ENCODE assay signal across 22 mouse cellular contexts in genomic region chr6:34142931-34143330, GRCm38 (mm10). TPM values are rescaled to one million over a fixed set of nuclear protein-coding genes. Genes with fewer than 3 reads are reported as not detected.
DNase-seq lines count a peak whose midpoint lies in the region; ATAC-seq lines count a peak whose summit lies in the region.
"Had no signal": no experiment of that assay in that cellular context is flagged by ENCODE, and none has a peak within 500 bp of the region (broad histone marks: within the 10 kb centered on the region; RNA-seq: fewer than 3 reads in every experiment).

No protein-coding gene starts in this region.

- H3K9ac ChIP-seq in limb, embryonic 11.5 days (ENCODE audit: low read length): no peak overlapping the region
- no peak overlapping the region for H3K9ac ChIP-seq in limb, embryonic 12.5 days (replicated peaks)
- H3K9ac ChIP-seq: forebrain, embryonic 13.5 days; hindbrain, embryonic 13.5 days; intestine, embryonic 15.5 days had no signal

- H3K36me3 ChIP-seq in limb, embryonic 11.5 days (ENCODE audit: control insufficient read depth, insufficient read depth, low read length): no peaks in the 10 kb centered on the region
- no peaks in the 10 kb centered on the region for H3K36me3 ChIP-seq in limb, embryonic 10.5 days
- no peaks in the 10 kb centered on the region for H3K36me3 ChIP-seq in limb, embryonic 12.5 days
- H3K36me3 ChIP-seq: forebrain, embryonic 10.5 days; heart, embryonic 10.5 days; hindbrain, embryonic 13.5 days; intestine, embryonic 15.5 days had no signal

- peak; percentile 47 for DNase-seq in limb, embryonic 11.5 days (ENCODE audit: low spot score)
- DNase-seq in limb, embryonic 10.5 days (ENCODE audit: low spot score): no peak
- DNase-seq in forelimb bud, embryonic 11.5 days (ENCODE audit: low read depth, low spot score): peak; percentile 52
- DNase-seq in adipocyte (ENCODE audit: low spot score): no peak
- DNase-seq in kidney, postnatal 25 days: no peak
- DNase-seq: adrenal gland, postnatal 10 days; adrenal gland, postnatal 36 days; cerebellum, adult 18-20 months; cerebellum, adult 9-10 months; cerebellum, postnatal 14 days; gastrocnemius, postnatal 25 days; heart, adult 2 months had no signal

- no peaks in the 10 kb centered on the region for H3K4me1 ChIP-seq in limb, embryonic 11.5 days (ENCODE audit: control insufficient read depth, insufficient read depth, low read length)
- H3K4me1 ChIP-seq in limb, embryonic 10.5 days: peaks cover 6% of the 10 kb centered on the region
- H3K4me1 ChIP-seq in limb, embryonic 12.5 days (replicated peaks): peaks cover 6% of the 10 kb centered on the region
- H3K4me1 ChIP-seq: forebrain, embryonic 10.5 days; heart, embryonic 10.5 days; hindbrain, embryonic 13.5 days; intestine, embryonic 15.5 days had no signal

- no peak overlapping the region for H3K27ac ChIP-seq in limb, embryonic 11.5 days (replicated peaks; ENCODE audit: low read depth, low read length)
- no peak overlapping the region for H3K27ac ChIP-seq in limb, embryonic 10.5 days
- no peak overlapping the region for H3K27ac ChIP-seq in limb, embryonic 12.5 days
- H3K27ac ChIP-seq: forebrain, embryonic 10.5 days; forebrain, embryonic 13.5 days; heart, adult 2 months; heart, embryonic 10.5 days; hindbrain, embryonic 13.5 days; intestine, embryonic 15.5 days had no signal

- 36% methylated on average over 11 of the region's 11 CpGs for WGBS in limb, embryonic 11.5 days
- 58% methylated on average over 11 of the region's 11 CpGs for WGBS in limb, embryonic 10.5 days
- 35% methylated on average over 11 of the region's 11 CpGs for WGBS in limb, embryonic 12.5 days

- H3K4me2 ChIP-seq in limb, embryonic 11.5 days (ENCODE audit: low read depth, severe bottlenecking): no peak overlapping the region
- H3K4me2 ChIP-seq in limb, embryonic 12.5 days: peak overlapping the region; percentile 32
- H3K4me2 ChIP-seq: forebrain, embryonic 13.5 days; hindbrain, embryonic 13.5 days; intestine, embryonic 15.5 days had no signal

- H3K4me3 ChIP-seq in limb, embryonic 11.5 days (ENCODE audit: low read depth, low read length): no peak overlapping the region
- H3K4me3 ChIP-seq in limb, embryonic 10.5 days: no peak overlapping the region
- H3K4me3 ChIP-seq in limb, embryonic 12.5 days (replicated peaks): no peak overlapping the region
- H3K4me3 ChIP-seq: forebrain, embryonic 10.5 days; forebrain, embryonic 13.5 days; heart, adult 2 months; heart, embryonic 10.5 days; hindbrain, embryonic 13.5 days; intestine, embryonic 15.5 days had no signal

- ATAC-seq in limb, embryonic 11.5 days (ENCODE audit: insufficient number of reproducible peaks, low FRiP score, low TSS enrichment, low read depth): no peak
- ATAC-seq in limb, embryonic 12.5 days (ENCODE audit: insufficient number of reproducible peaks, insufficient read depth, low FRiP score, low TSS enrichment, low read depth): no peak
- ATAC-seq: activated CD4-positive, CD25-positive, alpha-beta regulatory T cell, adult 4 months; CD4-positive, CD25-positive, alpha-beta regulatory T cell, adult 4 months; forebrain, embryonic 13.5 days; forebrain, embryonic 16.5 days; hindbrain, embryonic 16.5 days; intestine, embryonic 15.5 days had no signal

- no peaks in the 10 kb centered on the region for H3K9me3 ChIP-seq in limb, embryonic 11.5 days (ENCODE audit: control insufficient read depth, low read length)
- H3K9me3 ChIP-seq in limb, embryonic 10.5 days (replicated peaks): no peaks in the 10 kb centered on the region
- H3K9me3 ChIP-seq in limb, embryonic 12.5 days: peaks cover 13% of the 10 kb centered on the region; the same call in 1 of the 2 replicates
- H3K9me3 ChIP-seq: forebrain, embryonic 10.5 days; forebrain, embryonic 13.5 days; intestine, embryonic 15.5 days had no signal

- H3K27me3 ChIP-seq in limb, embryonic 11.5 days (ENCODE audit: control insufficient read depth, insufficient read depth, low read length): no peaks in the 10 kb centered on the region
- no peaks in the 10 kb centered on the region for H3K27me3 ChIP-seq in limb, embryonic 10.5 days (ENCODE audit: low read depth, poor library complexity, severe bottlenecking)
- H3K27me3 ChIP-seq in limb, embryonic 12.5 days: peaks cover 19% of the 10 kb centered on the region
- H3K27me3 ChIP-seq: forebrain, embryonic 13.5 days; hindbrain, embryonic 13.5 days; intestine, embryonic 15.5 days had no signal

RNA-seq across cellular contexts. Expression of gene Slc35b4, which starts 34.0 kb away (rescaled TPM):
- 47.3 and 49.8 TPM in 2 replicates for polyA plus RNA-seq in limb, embryonic 11.5 days (2014; fragmentation: Nextera tagmentation; extraction: Ambion mirVana)
- polyA plus RNA-seq in limb, embryonic 10.5 days (2016; fragmentation: Nextera tagmentation; extraction: Ambion mirVana): 37.9 and 40.1 TPM in 2 replicates
- polyA plus RNA-seq in limb, embryonic 12.5 days (2016; fragmentation: Nextera tagmentation; extraction: Ambion mirVana): 39.7 and 42.7 TPM in 2 replicates

Comparison
In these comparisons a context has a peak if more than half of its experiments do, and no peak if none do; other contexts are left out.
1. DNase-seq: peak in limb, embryonic 11.5 days (single experiment) and forelimb bud, embryonic 11.5 days (single experiment); none in limb, embryonic 10.5 days (single experiment), adipocyte (single experiment) and kidney, postnatal 25 days (0 of 2).